Mouse (Mus musculus) erythroblast, embryonic 14.5 days (primary cell): Measurements from ENCODE around the gene Dph1. TPM values are rescaled to one million over a fixed set of nuclear protein-coding genes. Genes with fewer than 3 reads are reported as not detected.
"Not testable (repeated sequence)": the region's sequence is repeated elsewhere in the genome, so short reads cannot be mapped to it uniquely, and the experiment has no call there.

ENCODE experiments used
- H3K27me3 ChIP-seq: 2 replicates; pipeline ENCODE4 v1.6.1; 2012; ENCODE audit warnings: inconsistent platforms; ENCODE audit not compliant: control insufficient read depth
- H3K36me3 ChIP-seq: 2 replicates; pipeline ENCODE4 v1.6.1; 2012; ENCODE audit warnings: mild to moderate bottlenecking, inconsistent platforms; ENCODE audit not compliant: control insufficient read depth
- H3K4me1 ChIP-seq: 2 replicates; pipeline ENCODE4 v1.6.1; 2012; ENCODE audit warnings: inconsistent platforms; ENCODE audit not compliant: control insufficient read depth
- H3K4me3 ChIP-seq: replicated peaks from 2 replicates; pipeline ENCODE3; 2012; ENCODE audit warnings: moderate library complexity, mild to moderate bottlenecking, inconsistent platforms
- H3K9me3 ChIP-seq: 2 replicates; pipeline ENCODE4 v1.6.1; 2012; ENCODE audit warnings: low read length, inconsistent platforms, mixed read lengths; ENCODE audit not compliant: control insufficient read depth
- GATA1 ChIP-seq: IDR thresholded peaks from 2 replicates; pipeline ENCODE4 v1.6.1; 2012; ENCODE audit warnings: low read length, inconsistent platforms, mixed read lengths
- TAL1 ChIP-seq: IDR thresholded peaks from 3 replicates; pipeline ENCODE4 v1.6.1; 2012; ENCODE audit warnings: low read length, inconsistent platforms, mixed read lengths
- polyA plus RNA-seq: library from polyadenylated mRNA; stranded (reverse); fragments of >175 nt; gene quantifications from 2 replicates; pipeline ENCODE4 v1.2.3, GENCODE M21; 2012

Dph1 gene
- polyA plus RNA-seq, 1 experiment = 1.4 TPM

DNA sequence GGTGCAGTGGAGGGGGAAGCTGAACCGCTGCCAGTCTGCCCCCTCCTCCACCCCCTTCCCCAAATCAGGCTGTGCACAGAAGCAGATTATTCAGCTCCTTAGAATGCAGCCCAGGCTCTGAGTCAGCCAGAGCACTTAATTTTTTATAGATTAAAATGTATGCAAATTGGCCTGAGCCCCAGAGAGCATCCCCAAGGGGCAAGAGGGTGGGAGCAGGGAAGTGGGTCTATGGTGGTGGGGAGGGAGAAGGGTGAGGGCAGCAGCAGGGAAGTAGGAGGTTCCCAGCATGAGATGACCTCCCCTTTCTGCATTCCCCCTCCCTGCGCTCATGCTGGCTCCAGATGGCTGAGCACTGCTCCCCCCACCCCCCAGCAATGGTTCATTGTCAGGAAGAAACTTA is 6.1 kb downstream of the Dph1 start:
- peaks cover 51% of the 10 kb centered on the region for H3K36me3 ChIP-seq
- no peaks in the 10 kb centered on the region for H3K9me3 ChIP-seq
- H3K4me3 ChIP-seq = no peak overlapping the region
- H3K4me1 ChIP-seq = peaks cover 15% of the 10 kb centered on the region
- H3K27me3 ChIP-seq = no peaks in the 10 kb centered on the region
- no peak for TF ChIP-seq TAL1
- no peak for TF ChIP-seq GATA1

DNA sequence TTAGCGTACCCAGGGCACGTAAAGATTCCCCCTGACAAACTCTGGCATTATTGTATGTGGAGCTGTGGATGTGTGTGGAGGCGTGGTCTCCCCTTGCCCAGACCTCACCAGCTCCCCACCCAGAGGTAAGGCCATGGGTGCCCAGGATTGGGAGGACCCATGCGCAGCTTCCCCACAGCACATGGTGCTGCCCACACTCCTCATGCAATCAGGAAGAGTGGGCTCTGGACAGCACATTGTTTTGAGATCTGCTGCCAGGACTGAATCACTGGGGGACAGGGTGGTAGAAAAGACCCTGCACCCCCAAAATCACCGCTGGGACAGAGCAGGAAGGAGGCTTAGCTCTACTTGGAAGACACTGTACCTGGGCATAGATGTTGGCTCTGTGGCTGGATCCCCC is 6.5 kb downstream of the Dph1 start:
- H3K27me3 ChIP-seq = no peaks in the 10 kb centered on the region
- peaks cover 11% of the 10 kb centered on the region for H3K4me1 ChIP-seq
- H3K9me3 ChIP-seq = no peaks in the 10 kb centered on the region
- H3K4me3 ChIP-seq = no peak overlapping the region
- H3K36me3 ChIP-seq = peaks cover 51% of the 10 kb centered on the region
- TF ChIP-seq TAL1 (no peak), GATA1 (no peak)

DNA sequence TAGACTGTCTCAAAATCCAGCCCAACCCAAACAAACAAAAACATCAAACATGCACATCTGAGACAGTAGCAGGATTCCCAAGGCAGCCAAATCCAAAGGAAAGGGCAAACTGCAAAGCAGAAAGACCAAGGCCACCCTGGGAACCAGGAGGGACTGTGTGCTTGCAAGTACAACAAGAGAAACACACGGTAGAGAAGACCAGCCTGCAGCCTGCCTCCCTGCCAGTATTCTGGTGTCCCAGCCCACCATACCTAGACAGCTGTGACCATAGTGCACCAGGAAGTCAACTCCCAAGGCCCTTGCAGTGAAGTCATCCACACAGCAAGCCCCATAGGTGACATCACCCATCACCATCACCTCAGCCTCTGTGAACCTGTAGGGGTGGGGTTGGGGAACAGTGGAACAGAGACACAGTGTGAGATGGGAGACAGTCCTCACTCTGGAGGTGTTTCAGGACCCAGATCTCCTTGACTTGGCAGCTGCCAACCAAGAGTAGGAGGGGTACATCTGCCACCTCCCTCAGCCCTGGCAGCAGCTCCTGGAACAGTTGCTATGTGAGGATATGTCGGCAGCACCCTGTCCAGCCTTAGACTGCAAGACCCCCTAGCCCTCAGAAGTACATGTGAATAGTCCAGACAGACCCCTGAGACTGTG is 7.0 kb downstream of the Dph1 start:
- no peak for TF ChIP-seq TAL1
- TF ChIP-seq GATA1 = no peak
- no peak overlapping the region for H3K4me3 ChIP-seq
- no peaks in the 10 kb centered on the region for H3K27me3 ChIP-seq
- H3K4me1 ChIP-seq = peaks cover 7% of the 10 kb centered on the region
- peaks cover 51% of the 10 kb centered on the region for H3K36me3 ChIP-seq
- H3K9me3 ChIP-seq = no peaks in the 10 kb centered on the region

DNA sequence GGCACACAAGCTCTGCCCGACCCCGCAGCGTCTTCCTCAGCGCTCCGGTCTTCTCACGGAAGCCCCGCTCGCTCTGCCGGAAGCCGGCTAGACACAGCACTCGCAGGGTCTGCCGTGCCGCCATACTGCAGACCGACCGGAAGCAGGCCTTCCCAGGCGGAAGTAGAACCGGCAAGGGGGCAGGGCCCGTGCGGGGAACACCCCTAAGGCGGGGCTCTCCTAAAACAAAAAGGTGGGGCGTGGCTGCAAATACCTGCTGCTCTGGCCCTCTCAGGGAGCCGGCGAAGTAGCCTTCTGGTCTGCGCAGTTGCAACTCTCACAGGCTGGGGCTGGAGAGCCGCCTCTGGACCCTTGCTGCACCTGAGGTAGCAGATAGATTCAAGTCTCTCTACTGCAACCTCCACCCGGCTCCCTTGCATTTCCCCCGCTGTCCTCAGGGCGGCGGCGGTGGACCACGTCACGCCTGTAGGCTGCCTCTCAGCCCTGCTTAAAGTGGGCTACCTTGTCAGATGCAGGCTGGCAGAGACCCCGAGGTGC is 12.3 kb downstream of the Dph1 start, which contains the start of gene Ovca2:
Gene Ovca2 (minus strand): TSS at position 164 of the 537 bp plus-strand sequence.
- H3K36me3 ChIP-seq = peaks cover 50% of the 10 kb centered on the region

GRCm38 (mm10) chr11:75178011-75178410 is 13.0 kb downstream of the Dph1 start:
- peaks cover 27% of the 10 kb centered on the region for H3K4me1 ChIP-seq
- peaks cover 43% of the 10 kb centered on the region for H3K36me3 ChIP-seq
- no peak for TF ChIP-seq GATA1
- TF ChIP-seq TAL1 = no peak

More for the DNA sequence above, 12.3 kb downstream of the Dph1 start, which contains the start of gene Ovca2:
- Histone ChIP-seq H3K4me1 (peaks cover 19% of the 10 kb centered on the region), H3K9me3 (peaks cover under 1% of the 10 kb centered on the region), H3K4me3 (peak within 1 kb of the TSS; percentile 77), H3K27me3 (peaks cover 22% of the 10 kb centered on the region)
- TF ChIP-seq GATA1 (no peak), TAL1 (no peak)

GRCm38 (mm10) chr11:75174574-75174973 is 16.5 kb downstream of the Dph1 start:
- Histone ChIP-seq H3K27me3 (peaks cover 64% of the 10 kb centered on the region), H3K36me3 (peaks cover 15% of the 10 kb centered on the region), H3K4me1 (peaks cover 47% of the 10 kb centered on the region), H3K9me3 (peaks cover 21% of the 10 kb centered on the region)
- not testable (repeated sequence) for H3K4me3 ChIP-seq

More at GRCm38 (mm10) chr11:75178011-75178410, 13.0 kb downstream of the Dph1 start:
- H3K27me3 ChIP-seq = peaks cover 30% of the 10 kb centered on the region
- H3K9me3 ChIP-seq = peaks cover 8% of the 10 kb centered on the region
- peak overlapping the region; percentile 77 for H3K4me3 ChIP-seq

DNA sequence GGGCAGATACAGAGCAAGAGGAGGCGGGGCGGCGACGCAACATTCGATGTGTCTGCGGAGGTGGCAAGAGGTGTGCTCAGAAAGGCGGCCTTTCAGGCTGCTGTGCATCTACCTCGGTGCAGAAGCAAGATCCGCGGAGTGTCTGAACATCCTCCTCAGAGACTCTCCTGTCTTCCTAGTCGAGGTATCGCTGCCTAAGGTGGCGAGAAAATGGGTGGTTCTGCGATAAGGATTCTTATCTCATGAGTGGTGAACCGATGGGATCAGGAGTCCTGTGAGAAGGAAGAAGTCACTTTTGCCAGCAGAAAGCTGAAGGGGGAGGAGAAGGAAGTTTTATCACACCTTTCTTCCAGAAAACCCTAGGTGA is 17.3 kb downstream of the Dph1 start:
- no peak for TF ChIP-seq GATA1
- TF ChIP-seq TAL1 = no peak
- Histone ChIP-seq H3K9me3 (peaks cover 23% of the 10 kb centered on the region), H3K36me3 (peaks cover 15% of the 10 kb centered on the region), H3K4me3 (peak overlapping the region; percentile 67), H3K27me3 (peaks cover 72% of the 10 kb centered on the region), H3K4me1 (peaks cover 51% of the 10 kb centered on the region)

DNA sequence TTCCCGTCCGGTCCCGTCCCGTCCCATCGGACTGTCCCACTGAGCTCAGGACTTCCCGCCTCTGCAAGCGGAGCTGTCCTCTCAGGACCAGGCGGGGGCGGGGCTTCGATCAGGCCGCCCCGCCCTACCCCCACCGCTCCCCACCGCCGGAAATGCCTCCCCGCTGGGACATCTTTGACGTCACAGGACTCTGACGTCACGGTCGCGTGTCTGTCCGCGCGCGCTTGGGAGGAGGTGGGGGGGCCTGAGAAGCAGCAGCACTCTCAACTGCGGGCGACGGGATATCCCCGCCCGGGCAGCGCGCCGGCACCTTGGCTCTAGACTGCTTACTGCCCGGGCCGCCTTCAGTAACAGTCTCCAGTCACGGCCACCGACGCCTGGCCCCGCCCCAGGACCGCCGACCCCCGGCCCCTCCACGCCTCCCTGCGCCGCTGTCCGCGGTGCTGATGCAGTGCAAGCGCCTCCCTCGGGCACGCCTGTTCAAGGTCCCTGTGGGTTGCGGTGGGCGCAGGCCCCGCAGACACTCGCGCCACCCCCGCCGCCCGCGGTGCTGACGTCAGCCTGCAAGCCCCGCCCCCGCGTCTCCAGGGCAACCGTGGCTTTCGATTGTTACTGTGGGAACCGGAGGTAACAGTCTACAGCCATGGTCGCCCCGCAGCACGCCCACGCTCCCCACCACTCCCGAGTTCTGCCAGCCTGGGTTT is 17.8 kb downstream of the Dph1 start:
- TF ChIP-seq GATA1 (no peak), TAL1 (no peak)
- Histone ChIP-seq H3K9me3 (peaks cover 23% of the 10 kb centered on the region), H3K36me3 (peaks cover 15% of the 10 kb centered on the region), H3K4me1 (peaks cover 51% of the 10 kb centered on the region), H3K4me3 (peak overlapping the region; percentile 67), H3K27me3 (peaks cover 77% of the 10 kb centered on the region)

DNA sequence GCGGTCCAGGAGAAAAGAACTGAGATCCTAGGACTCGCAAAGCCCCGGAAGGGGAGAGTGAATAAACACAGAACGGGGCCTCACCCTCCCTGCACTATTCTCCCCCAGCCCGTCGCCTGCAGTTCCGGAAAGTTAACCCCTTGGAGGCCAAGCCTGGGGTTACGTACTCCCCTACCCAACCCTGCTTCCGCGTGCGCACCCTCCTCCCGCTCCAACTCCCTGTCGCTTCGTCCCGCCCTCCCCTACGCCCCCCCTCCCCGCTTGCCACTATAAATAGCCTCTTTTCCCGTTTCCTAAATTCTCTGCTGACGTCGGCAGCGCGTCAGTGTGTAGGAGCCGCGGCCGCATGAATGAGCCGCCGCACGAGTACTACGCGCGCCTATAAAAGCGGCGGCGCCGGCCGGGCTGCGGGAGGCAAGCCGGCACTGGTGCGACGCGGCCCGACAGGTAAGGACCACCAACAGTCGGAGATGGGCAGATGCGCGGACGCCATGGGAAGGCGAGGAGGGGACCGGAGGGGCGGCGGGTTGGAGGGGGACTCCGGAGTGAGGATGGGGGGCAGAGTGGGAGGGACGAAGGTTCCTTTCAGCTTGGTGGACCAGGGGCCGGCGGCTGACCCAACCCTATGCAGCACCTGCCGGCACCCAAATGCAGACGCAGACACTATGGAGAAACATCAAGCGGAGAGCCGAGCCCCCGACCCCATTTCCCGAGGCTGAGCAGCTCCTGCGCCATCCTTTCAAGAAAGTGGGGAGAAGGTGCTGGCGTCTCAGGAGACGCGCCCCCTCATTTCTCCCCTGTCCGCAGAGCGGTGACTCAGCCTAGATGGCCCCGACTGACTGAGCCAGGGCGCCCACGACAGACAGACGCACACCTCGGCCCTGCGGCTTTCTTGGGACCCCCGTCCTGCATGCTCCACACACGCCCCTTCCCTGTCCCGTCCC is 18.6 kb downstream of the Dph1 start:
- H3K36me3 ChIP-seq = peaks cover 10% of the 10 kb centered on the region
- TF ChIP-seq TAL1 = no peak
- TF ChIP-seq GATA1 = no peak
- H3K4me1 ChIP-seq = peaks cover 49% of the 10 kb centered on the region
- peaks cover 26% of the 10 kb centered on the region for H3K9me3 ChIP-seq
- H3K27me3 ChIP-seq = peaks cover 86% of the 10 kb centered on the region
- H3K4me3 ChIP-seq = peak overlapping the region; percentile 67
